ENCODE assay signal across 7 mouse cellular contexts in the genomic region with DNA sequence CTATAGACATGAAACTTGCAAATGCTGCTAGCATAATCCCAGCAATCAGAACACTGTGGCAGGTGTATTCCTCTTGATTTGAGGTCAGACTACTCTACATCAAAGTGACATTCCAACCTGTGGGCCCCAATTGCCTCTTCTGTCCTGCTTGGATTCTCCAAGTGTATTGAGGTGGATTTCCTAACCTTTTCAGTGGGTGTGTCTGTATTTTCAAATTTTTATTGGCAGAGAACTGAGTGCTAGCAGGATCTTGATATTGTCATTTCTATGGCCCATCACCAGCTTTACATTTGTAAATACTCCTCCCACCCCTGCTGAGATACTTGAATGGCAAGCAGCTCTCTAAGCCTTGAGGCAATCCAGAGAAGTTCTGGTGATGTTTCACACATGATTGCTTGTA. TPM values are rescaled to one million over a fixed set of nuclear protein-coding genes. Genes with fewer than 3 reads are reported as not detected.
DNase-seq lines count a peak whose midpoint lies in the region; ATAC-seq and TF ChIP-seq lines count a peak whose summit lies in the region.
"Not testable (repeated sequence)": the region's sequence is repeated elsewhere in the genome, so short reads cannot be mapped to it uniquely, and the experiment has no call there.

No protein-coding gene starts in this region.

- H3K9ac ChIP-seq in limb, embryonic 11.5 days (ENCODE audit: low read length); lung, postnatal 0 days (replicated peaks; ENCODE audit: low read depth); stomach, postnatal 0 days (ENCODE audit: low read length): not testable (repeated sequence)

- DNase-seq in CD4-positive helper T cell, adult 2 months (ENCODE audit: low read depth, low spot score): peak; percentile 1
- peak; percentile 5 for DNase-seq in MN1 (ENCODE audit: low spot score)
- peak; percentile 95 for DNase-seq in ZHBTc4 (ENCODE audit: low read depth, low spot score)
- peak; percentile 79 for DNase-seq in heart, adult 11 months
- DNase-seq in limb, embryonic 11.5 days (ENCODE audit: low spot score): peak; percentile 19
- DNase-seq in lung, postnatal 0 days (ENCODE audit: low spot score): peak; percentile 4
- peak; percentile 6 for DNase-seq in stomach, postnatal 0 days (ENCODE audit: low spot score)

- not testable (repeated sequence) for ATAC-seq in limb, embryonic 11.5 days (ENCODE audit: insufficient number of reproducible peaks, low FRiP score, low TSS enrichment, low read depth); lung, postnatal 0 days; stomach, postnatal 0 days (ENCODE audit: low FRiP score, low TSS enrichment)

- H3K9me3 ChIP-seq in limb, embryonic 11.5 days (ENCODE audit: control insufficient read depth, low read length); lung, postnatal 0 days (ENCODE audit: low read length): not testable (repeated sequence)
- H3K9me3 ChIP-seq in stomach, postnatal 0 days (ENCODE audit: control insufficient read depth, low read length): peaks cover 11% of the 10 kb centered on the region; the same call in 1 of the 2 replicates

- H3K4me3 ChIP-seq in limb, embryonic 11.5 days (ENCODE audit: low read depth, low read length); lung, postnatal 0 days (ENCODE audit: low read depth, low read length); stomach, postnatal 0 days (ENCODE audit: low read depth, low read length): not testable (repeated sequence)

- not testable (repeated sequence) for H3K4me2 ChIP-seq in limb, embryonic 11.5 days (ENCODE audit: low read depth, severe bottlenecking); lung, postnatal 0 days (replicated peaks; ENCODE audit: low read depth, low read length); stomach, postnatal 0 days (replicated peaks; ENCODE audit: low read depth)

- not testable (repeated sequence) for H3K27ac ChIP-seq in limb, embryonic 11.5 days (replicated peaks; ENCODE audit: low read depth, low read length); lung, postnatal 0 days (ENCODE audit: low read length); stomach, postnatal 0 days (replicated peaks)

- not testable (repeated sequence) for TF ChIP-seq EP300 in lung, postnatal 0 days (IDR thresholded peaks at IDR 0.05); stomach, postnatal 0 days (optimal IDR thresholded peaks at IDR 0.05)

- not testable (repeated sequence) for H3K36me3 ChIP-seq in limb, embryonic 11.5 days (ENCODE audit: control insufficient read depth, insufficient read depth, low read length); lung, postnatal 0 days (ENCODE audit: insufficient read depth, low read length); stomach, postnatal 0 days (ENCODE audit: control insufficient read depth, insufficient read depth, low read length)

- TF ChIP-seq CTCF in lung, postnatal 0 days (IDR thresholded peaks at IDR 0.05); stomach, postnatal 0 days (IDR thresholded peaks at IDR 0.05; ENCODE audit: low read depth): not testable (repeated sequence)

- H3K4me1 ChIP-seq in limb, embryonic 11.5 days (ENCODE audit: control insufficient read depth, insufficient read depth, low read length); lung, postnatal 0 days (ENCODE audit: insufficient read depth, low read depth, low read length); stomach, postnatal 0 days (replicated peaks; ENCODE audit: control insufficient read depth, insufficient read depth): not testable (repeated sequence)

- not testable (repeated sequence) for H3K27me3 ChIP-seq in limb, embryonic 11.5 days (ENCODE audit: control insufficient read depth, insufficient read depth, low read length); lung, postnatal 0 days (replicated peaks; ENCODE audit: insufficient read depth, low read length); stomach, postnatal 0 days (ENCODE audit: control insufficient read depth, insufficient read depth, low read length)

RNA-seq across cellular contexts. Expression of a gene that starts 3.7 kb away (rescaled TPM):
- 10.8 and 12.3 TPM in 2 replicates for polyA plus RNA-seq in limb, embryonic 11.5 days (2014; fragmentation: Nextera tagmentation; extraction: Ambion mirVana)
- 1.9 and 2.1 TPM in 2 replicates for polyA plus RNA-seq in lung, postnatal 0 days (2015; fragmentation: Nextera tagmentation; extraction: Ambion mirVana)
- 3.9 and 4.3 TPM in 2 replicates for polyA plus RNA-seq in stomach, postnatal 0 days (2015; fragmentation: Nextera tagmentation; extraction: Ambion mirVana)

Comparison
In these comparisons a context has a peak if more than half of its experiments do, and no peak if none do; other contexts are left out.
1. DNase-seq: peak in every context shown above with its lines; median percentile 95 in ZHBTc4; 79 in heart, adult 11 months; 19 in limb, embryonic 11.5 days; 6 in stomach, postnatal 0 days; 5 in MN1; 4 in lung, postnatal 0 days; 1 in CD4-positive helper T cell, adult 2 months.